Mouse (Mus musculus) lung, adult 2 months (tissue): ENCODE data around the gene Vav3.

Source experiments
- CTCF ChIP-seq: fragments of 200-500 bp; IDR thresholded peaks from 2 replicates; pipeline ENCODE4 v1.5.1; 2011; ENCODE audit warnings: mild to moderate bottlenecking, low read length, control low read depth; ENCODE audit not compliant: insufficient read depth
- POLR2A ChIP-seq: fragments of 200-500 bp; IDR thresholded peaks from 2 replicates; pipeline ENCODE4 v1.6.1; 2011; ENCODE audit warnings: low read depth, mild to moderate bottlenecking, control low read depth, low read length, borderline replicate concordance; ENCODE audit errors: extremely low read depth

DNA sequence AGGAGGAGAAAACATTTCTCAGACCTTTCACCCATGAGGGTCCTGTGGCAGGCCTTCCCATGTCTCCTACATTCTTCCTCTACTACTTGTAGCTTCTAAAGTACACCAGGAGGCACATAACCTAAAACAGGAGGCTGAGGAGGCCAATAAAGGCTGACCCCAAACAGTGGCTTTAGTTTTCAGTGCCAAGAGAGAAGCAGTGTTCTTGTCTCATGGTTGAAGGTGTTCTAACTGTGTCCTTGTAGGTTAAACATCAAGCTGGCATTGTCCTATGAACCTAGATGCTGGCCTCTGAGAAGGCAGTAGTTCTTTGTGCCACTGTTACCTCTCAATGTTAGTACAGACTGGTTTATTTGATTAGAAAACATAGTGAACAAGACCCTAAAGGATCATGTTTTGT, 245.5 kb downstream of the Vav3 start:
- no peak for TF ChIP-seq POLR2A
- no peak for TF ChIP-seq CTCF
